Mouse (Mus musculus): ENCODE results near the gene Snip1. TPM values are rescaled to one million over a fixed set of nuclear protein-coding genes. Genes with fewer than 3 reads are reported as not detected.
A peak's percentile ranks its signal among the peaks of the same experiment; 100 is the strongest.

The Snip1 gene
- polyA plus RNA-seq, 1 experiment from 2014 or later, result 23.2 TPM

DNA sequence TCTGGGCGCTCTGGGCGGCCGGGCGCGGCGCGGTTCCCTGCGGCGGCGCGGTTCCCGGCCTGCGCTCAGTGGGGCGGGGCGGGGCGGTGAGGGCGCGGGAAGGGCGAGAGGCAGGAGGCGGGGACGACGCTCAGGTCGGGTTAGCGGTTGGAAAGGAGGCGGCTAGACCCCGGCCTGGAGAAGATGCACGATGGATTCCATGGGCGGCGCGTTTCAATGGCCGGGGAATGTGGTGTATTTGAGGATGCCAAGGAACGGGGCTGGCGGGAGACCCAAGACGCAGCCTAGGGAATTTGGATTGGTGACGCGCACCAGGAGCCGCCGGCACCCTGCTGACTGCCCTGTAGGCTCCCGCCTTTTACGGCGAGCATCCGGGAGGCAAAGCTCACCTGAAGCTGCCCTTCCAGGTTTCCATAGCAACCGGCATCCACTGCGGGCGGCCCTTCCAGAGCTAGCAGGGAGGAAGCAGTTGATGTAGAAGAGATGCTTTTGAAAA is 18.9 kb downstream of the Snip1 start:
- Histone ChIP-seq H3K36me3 (ENCODE audit: control insufficient read depth, insufficient read depth, low read length) (peaks cover 10% of the 10 kb centered on the region), H3K4me1 (ENCODE audit: control insufficient read depth, insufficient read depth, low read length) (peaks cover 18% of the 10 kb centered on the region), H3K9ac (ENCODE audit: low read depth, low read length) (peak overlapping the region; percentile 90), H3K4me2 (ENCODE audit: low read length) (peak overlapping the region; percentile 52), H3K4me3 (ENCODE audit: low read depth, low read length) (peak overlapping the region; percentile 86), H3K9me3 (replicated peaks; ENCODE audit: control insufficient read depth, low read length, poor library complexity, severe bottlenecking) (no peaks in the 10 kb centered on the region), H3K27ac (ENCODE audit: low read length) (peak overlapping the region; percentile 99), H3K27me3 (ENCODE audit: control insufficient read depth, insufficient read depth, low read depth, low read length) (no peaks in the 10 kb centered on the region)
- WGBS, result under 1% methylated on average over 42 of the region's 45 CpGs
- peak; percentile 88 for ATAC-seq

DNA sequence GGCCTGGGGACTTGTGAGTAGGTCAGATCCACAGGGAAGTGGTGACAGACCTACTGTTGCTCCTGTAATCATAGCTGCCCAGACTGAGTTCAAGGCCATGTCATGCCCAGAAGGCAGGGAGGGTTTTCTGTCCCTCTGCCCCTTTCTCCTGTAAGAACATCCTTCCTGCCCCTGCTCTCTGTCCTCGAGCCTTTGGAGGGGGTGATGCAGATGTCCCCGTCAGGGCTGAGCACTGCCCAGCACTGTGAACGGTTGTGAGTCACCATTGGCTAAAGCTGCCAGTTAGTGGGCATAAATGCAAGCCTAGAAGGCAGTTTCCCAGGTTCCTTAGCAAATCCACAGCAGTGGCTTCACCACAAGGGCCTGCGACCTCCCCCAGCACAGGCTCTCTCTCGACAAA is 26.6 kb downstream of the Snip1 start:
- no peak overlapping the region for H3K4me3 ChIP-seq (ENCODE audit: low read depth, low read length)
- no peaks in the 10 kb centered on the region for H3K4me1 ChIP-seq (ENCODE audit: control insufficient read depth, insufficient read depth, low read length)
- H3K27ac ChIP-seq (ENCODE audit: low read length), result no peak overlapping the region
- no peak for ATAC-seq
- no peak overlapping the region for H3K9ac ChIP-seq (ENCODE audit: low read depth, low read length)
- no peak overlapping the region for H3K4me2 ChIP-seq (ENCODE audit: low read length)
- no peaks in the 10 kb centered on the region for H3K9me3 ChIP-seq (replicated peaks; ENCODE audit: control insufficient read depth, low read length, poor library complexity, severe bottlenecking)
- H3K36me3 ChIP-seq (ENCODE audit: control insufficient read depth, insufficient read depth, low read length), result peaks cover 26% of the 10 kb centered on the region
- 94% methylated on average over 5 of the region's 5 CpGs for WGBS
- H3K27me3 ChIP-seq (ENCODE audit: control insufficient read depth, insufficient read depth, low read depth, low read length), result no peaks in the 10 kb centered on the region

DNA sequence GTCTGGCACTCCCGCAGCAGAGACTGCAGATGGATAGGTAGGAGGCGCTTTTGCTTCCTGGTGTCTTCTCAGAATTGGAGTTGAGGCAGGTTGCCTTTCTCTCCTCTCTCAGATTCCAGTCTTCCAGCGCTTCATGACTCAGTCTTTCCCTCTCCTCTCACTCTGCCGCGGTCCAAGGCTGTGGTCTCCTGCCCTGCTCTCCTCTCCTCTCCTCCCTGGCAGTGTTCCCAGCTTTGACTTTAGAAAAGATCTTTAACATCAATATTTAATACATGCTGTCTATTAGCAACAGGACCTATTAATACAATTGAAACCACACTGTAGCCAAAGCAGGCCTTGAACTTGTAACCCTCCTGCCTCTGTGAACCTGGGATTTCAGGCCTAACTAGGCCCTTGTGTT is 29.6 kb downstream of the Snip1 start:
- ATAC-seq, result no peak
- WGBS, result 89% methylated on average over 5 of the region's 5 CpGs
- H3K4me3 ChIP-seq (ENCODE audit: low read depth, low read length), result no peak overlapping the region
- no peaks in the 10 kb centered on the region for H3K9me3 ChIP-seq (replicated peaks; ENCODE audit: control insufficient read depth, low read length, poor library complexity, severe bottlenecking)
- H3K4me1 ChIP-seq (ENCODE audit: control insufficient read depth, insufficient read depth, low read length), result no peaks in the 10 kb centered on the region
- H3K4me2 ChIP-seq (ENCODE audit: low read length), result no peak overlapping the region
- no peak overlapping the region for H3K27ac ChIP-seq (ENCODE audit: low read length)
- H3K9ac ChIP-seq (ENCODE audit: low read depth, low read length), result no peak overlapping the region
- no peaks in the 10 kb centered on the region for H3K27me3 ChIP-seq (ENCODE audit: control insufficient read depth, insufficient read depth, low read depth, low read length)
- peaks cover 11% of the 10 kb centered on the region for H3K36me3 ChIP-seq (ENCODE audit: control insufficient read depth, insufficient read depth, low read length)

DNA sequence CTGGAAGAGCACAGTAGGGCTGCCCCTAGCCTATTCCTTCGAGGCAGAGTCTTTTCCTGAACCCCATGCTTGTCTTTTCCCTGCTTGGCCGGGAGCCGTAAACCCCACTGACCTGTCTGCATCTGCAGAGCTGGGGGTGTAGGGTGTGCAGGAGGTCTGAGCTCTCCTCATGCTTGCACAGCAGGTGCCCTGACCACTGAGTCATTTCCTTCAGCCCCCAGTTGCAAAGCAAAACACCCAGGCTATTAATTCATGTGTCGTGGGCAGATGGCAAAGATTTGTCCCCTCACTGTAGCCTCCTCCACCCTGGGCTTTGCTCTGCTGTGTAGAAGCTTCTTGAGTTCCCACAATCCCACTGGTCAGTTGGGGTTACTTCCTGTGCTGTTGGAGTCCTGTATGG is 30.9 kb downstream of the Snip1 start:
- Histone ChIP-seq H3K9ac (ENCODE audit: low read depth, low read length) (no peak overlapping the region), H3K4me3 (ENCODE audit: low read depth, low read length) (no peak overlapping the region), H3K27ac (ENCODE audit: low read length) (no peak overlapping the region), H3K9me3 (replicated peaks; ENCODE audit: control insufficient read depth, low read length, poor library complexity, severe bottlenecking) (no peaks in the 10 kb centered on the region), H3K4me1 (ENCODE audit: control insufficient read depth, insufficient read depth, low read length) (no peaks in the 10 kb centered on the region), H3K4me2 (ENCODE audit: low read length) (no peak overlapping the region), H3K27me3 (ENCODE audit: control insufficient read depth, insufficient read depth, low read depth, low read length) (no peaks in the 10 kb centered on the region), H3K36me3 (ENCODE audit: control insufficient read depth, insufficient read depth, low read length) (peaks cover 5% of the 10 kb centered on the region)
- 85% methylated on average over 4 of the region's 4 CpGs for WGBS
- no peak for ATAC-seq

DNA sequence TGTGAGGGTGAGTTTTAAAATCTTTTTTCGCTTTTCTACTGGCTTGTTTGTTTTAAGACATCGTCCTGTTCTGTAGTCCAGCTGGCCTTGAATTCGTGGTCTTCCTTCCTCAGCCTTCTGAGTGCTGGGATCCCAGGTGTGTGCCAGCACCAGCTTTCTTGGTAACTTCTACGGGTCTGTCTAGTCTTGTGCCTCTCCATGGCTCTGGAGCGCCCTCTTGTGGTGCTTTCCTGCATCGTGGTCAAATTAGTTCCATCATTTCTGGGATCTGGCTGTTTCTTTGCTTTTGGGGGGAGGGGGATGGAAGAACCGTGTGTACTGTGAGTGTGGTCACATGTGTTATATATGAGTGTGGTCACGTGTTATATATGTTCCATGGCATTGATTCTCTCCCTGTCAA is 33.0 kb downstream of the Snip1 start:
- Histone ChIP-seq H3K9me3 (replicated peaks; ENCODE audit: control insufficient read depth, low read length, poor library complexity, severe bottlenecking) (no peaks in the 10 kb centered on the region), H3K36me3 (ENCODE audit: control insufficient read depth, insufficient read depth, low read length) (peaks cover 8% of the 10 kb centered on the region), H3K4me1 (ENCODE audit: control insufficient read depth, insufficient read depth, low read length) (no peaks in the 10 kb centered on the region), H3K4me3 (ENCODE audit: low read depth, low read length) (no peak overlapping the region), H3K27ac (ENCODE audit: low read length) (no peak overlapping the region), H3K9ac (ENCODE audit: low read depth, low read length) (no peak overlapping the region), H3K27me3 (ENCODE audit: control insufficient read depth, insufficient read depth, low read depth, low read length) (no peaks in the 10 kb centered on the region), H3K4me2 (ENCODE audit: low read length) (no peak overlapping the region)
- ATAC-seq, result peak; percentile 73; the same call in 1 of the 2 replicates
- 12% methylated on average over 8 of the region's 8 CpGs for WGBS

DNA sequence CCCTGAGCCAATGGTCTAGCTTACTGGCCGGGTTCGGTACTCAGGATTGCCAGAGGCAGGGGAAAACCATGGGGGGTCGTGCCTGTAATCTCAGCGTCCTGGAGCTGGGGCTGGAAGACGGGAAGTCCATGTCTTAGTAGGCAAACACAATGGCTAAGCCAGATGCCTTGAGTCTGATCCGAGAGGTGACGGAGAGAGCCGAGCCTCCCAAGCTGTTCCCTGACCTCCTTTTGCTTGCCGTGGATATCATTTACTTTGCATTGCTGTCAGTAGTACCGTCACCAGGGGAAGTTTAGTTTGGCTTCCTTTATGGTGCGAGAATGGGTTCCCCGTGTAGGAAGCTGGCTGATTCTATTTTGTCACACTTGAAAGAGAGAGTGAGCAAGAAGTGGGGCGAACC is 34.9 kb downstream of the Snip1 start:
- Histone ChIP-seq H3K4me1 (ENCODE audit: control insufficient read depth, insufficient read depth, low read length) (no peaks in the 10 kb centered on the region), H3K9me3 (replicated peaks; ENCODE audit: control insufficient read depth, low read length, poor library complexity, severe bottlenecking) (no peaks in the 10 kb centered on the region), H3K4me2 (ENCODE audit: low read length) (no peak overlapping the region), H3K36me3 (ENCODE audit: control insufficient read depth, insufficient read depth, low read length) (peaks cover 11% of the 10 kb centered on the region), H3K27ac (ENCODE audit: low read length) (no peak overlapping the region), H3K9ac (ENCODE audit: low read depth, low read length) (no peak overlapping the region), H3K4me3 (ENCODE audit: low read depth, low read length) (no peak overlapping the region), H3K27me3 (ENCODE audit: control insufficient read depth, insufficient read depth, low read depth, low read length) (no peaks in the 10 kb centered on the region)
- no peak for ATAC-seq
- WGBS, result 66% methylated on average over 13 of the region's 13 CpGs

DNA sequence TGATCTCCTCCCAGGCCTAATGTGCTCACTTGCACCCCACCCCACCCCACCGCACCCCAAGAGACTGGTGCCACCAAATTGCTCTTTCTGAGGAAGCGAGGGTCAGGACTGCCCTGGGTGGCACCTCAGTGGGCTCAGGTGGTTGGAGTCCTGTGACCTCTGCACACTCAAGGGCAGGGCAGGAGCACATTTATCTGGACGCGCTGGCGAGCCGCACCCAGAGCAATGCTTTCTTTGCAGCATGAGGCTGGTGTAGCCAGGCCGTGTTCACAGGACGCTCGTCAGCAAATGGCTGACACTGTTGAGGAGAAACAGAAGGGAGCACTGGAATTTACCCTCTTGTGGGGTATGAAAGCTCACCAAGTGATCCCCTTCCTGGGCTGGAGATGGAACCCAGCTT is 38.9 kb downstream of the Snip1 start:
- H3K36me3 ChIP-seq (ENCODE audit: control insufficient read depth, insufficient read depth, low read length), result peaks cover 16% of the 10 kb centered on the region
- no peak overlapping the region for H3K9ac ChIP-seq (ENCODE audit: low read depth, low read length)
- H3K27ac ChIP-seq (ENCODE audit: low read length), result no peak overlapping the region
- H3K9me3 ChIP-seq (replicated peaks; ENCODE audit: control insufficient read depth, low read length, poor library complexity, severe bottlenecking), result no peaks in the 10 kb centered on the region
- ATAC-seq, result no peak
- no peak overlapping the region for H3K4me2 ChIP-seq (ENCODE audit: low read length)
- no peaks in the 10 kb centered on the region for H3K27me3 ChIP-seq (ENCODE audit: control insufficient read depth, insufficient read depth, low read depth, low read length)
- 95% methylated on average over 9 of the region's 9 CpGs for WGBS
- H3K4me3 ChIP-seq (ENCODE audit: low read depth, low read length), result no peak overlapping the region
- no peaks in the 10 kb centered on the region for H3K4me1 ChIP-seq (ENCODE audit: control insufficient read depth, insufficient read depth, low read length)

DNA sequence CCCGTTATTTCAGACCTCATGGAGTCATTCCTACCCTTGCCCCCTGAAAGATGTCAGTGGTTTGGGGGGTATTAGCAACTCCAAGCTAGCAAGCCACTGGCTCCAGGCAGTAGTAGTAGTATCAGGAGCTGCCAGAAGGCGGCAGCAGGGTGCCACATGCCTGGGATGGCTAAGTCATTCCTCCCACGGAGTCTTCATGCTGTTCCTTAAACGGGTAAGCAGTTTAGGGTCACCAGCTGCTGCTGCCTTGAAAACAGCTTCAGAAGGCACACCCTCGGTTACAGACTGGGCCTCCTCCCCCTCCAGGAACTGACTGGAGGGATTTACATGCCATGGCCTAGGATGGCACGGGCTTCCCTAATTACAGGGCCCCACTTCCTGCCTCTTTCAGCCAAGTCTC is 48.2 kb downstream of the Snip1 start:
- Histone ChIP-seq H3K27me3 (ENCODE audit: control insufficient read depth, insufficient read depth, low read depth, low read length) (no peaks in the 10 kb centered on the region), H3K27ac (ENCODE audit: low read length) (no peak overlapping the region), H3K9ac (ENCODE audit: low read depth, low read length) (no peak overlapping the region), H3K4me2 (ENCODE audit: low read length) (no peak overlapping the region), H3K4me3 (ENCODE audit: low read depth, low read length) (no peak overlapping the region), H3K4me1 (ENCODE audit: control insufficient read depth, insufficient read depth, low read length) (no peaks in the 10 kb centered on the region; the same call in 1 of the 2 replicates), H3K9me3 (replicated peaks; ENCODE audit: control insufficient read depth, low read length, poor library complexity, severe bottlenecking) (no peaks in the 10 kb centered on the region), H3K36me3 (ENCODE audit: control insufficient read depth, insufficient read depth, low read length) (peaks cover 14% of the 10 kb centered on the region; the same call in 1 of the 2 replicates)
- ATAC-seq, result 0 out of 2 replicates have a peak, but pooled peaks have one; percentile 26
- 6% methylated on average over 6 of the region's 6 CpGs for WGBS

DNA sequence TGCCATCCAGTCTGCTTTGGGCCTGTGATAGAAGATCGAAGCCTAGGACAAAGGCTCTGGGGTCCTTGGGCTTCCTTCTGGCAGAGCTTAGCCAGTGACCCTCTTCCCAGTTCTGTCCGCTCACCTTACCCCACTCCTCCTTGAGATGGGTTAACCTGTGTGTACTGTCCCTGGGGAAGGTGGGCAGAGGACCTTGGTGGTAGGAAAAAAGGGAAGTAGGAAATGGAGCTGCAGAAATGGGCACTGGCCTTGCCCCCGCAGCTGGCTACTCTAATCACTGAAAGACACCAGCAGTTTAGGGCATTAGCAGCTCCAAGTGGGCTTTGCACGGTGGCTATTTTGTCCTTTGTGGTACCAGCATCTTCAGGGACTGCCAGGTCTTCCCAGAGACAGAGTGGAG is 48.6 kb downstream of the Snip1 start:
- no peak for ATAC-seq
- WGBS, result 78% methylated on average over 4 of the region's 4 CpGs
- Histone ChIP-seq H3K36me3 (ENCODE audit: control insufficient read depth, insufficient read depth, low read length) (peaks cover 13% of the 10 kb centered on the region; the same call in 1 of the 2 replicates), H3K9ac (ENCODE audit: low read depth, low read length) (no peak overlapping the region), H3K27me3 (ENCODE audit: control insufficient read depth, insufficient read depth, low read depth, low read length) (no peaks in the 10 kb centered on the region), H3K4me1 (ENCODE audit: control insufficient read depth, insufficient read depth, low read length) (no peaks in the 10 kb centered on the region; the same call in 1 of the 2 replicates), H3K4me3 (ENCODE audit: low read depth, low read length) (no peak overlapping the region), H3K4me2 (ENCODE audit: low read length) (no peak overlapping the region), H3K27ac (ENCODE audit: low read length) (no peak overlapping the region), H3K9me3 (replicated peaks; ENCODE audit: control insufficient read depth, low read length, poor library complexity, severe bottlenecking) (no peaks in the 10 kb centered on the region)

Data from midbrain, embryonic 16.5 days (tissue).